Mouse (Mus musculus) left cerebral cortex, adult 18-20 months (tissue): ENCODE measurements around the gene Arl14. TPM values are rescaled to one million over a fixed set of nuclear protein-coding genes. Genes with fewer than 3 reads are reported as not detected.
"Not testable (repeated sequence)": the region's sequence is repeated elsewhere in the genome, so short reads cannot be mapped to it uniquely, and the experiment has no call there.

Experiments
- DNase-seq, 2 experiments: peaks; one replicate each; pipeline ENCODE4 v3.0.0; 2021 to 2022; ENCODE audit warnings: low spot score in 2 of 2, mixed read lengths in 1 of 2
- total RNA-seq, 2 experiments: library from RNA; stranded (reverse); gene quantifications; 2 replicates each; pipeline ENCODE4 v1.2.3; 2021

Gene Arl14
- total RNA-seq, 2 experiments from 2014 or later = not detected

GRCm38 (mm10) chr3:69212246-69212645 is 10.0 kb upstream of the Arl14 start:
- DNase-seq = no peak

- no peak for DNase-seq
Measured at GRCm38 (mm10) chr3:69213465-69213864, 8.8 kb upstream of the Arl14 start.

GRCm38 (mm10) chr3:69214566-69214965 is 7.7 kb upstream of the Arl14 start:
- no peak for DNase-seq

DNA sequence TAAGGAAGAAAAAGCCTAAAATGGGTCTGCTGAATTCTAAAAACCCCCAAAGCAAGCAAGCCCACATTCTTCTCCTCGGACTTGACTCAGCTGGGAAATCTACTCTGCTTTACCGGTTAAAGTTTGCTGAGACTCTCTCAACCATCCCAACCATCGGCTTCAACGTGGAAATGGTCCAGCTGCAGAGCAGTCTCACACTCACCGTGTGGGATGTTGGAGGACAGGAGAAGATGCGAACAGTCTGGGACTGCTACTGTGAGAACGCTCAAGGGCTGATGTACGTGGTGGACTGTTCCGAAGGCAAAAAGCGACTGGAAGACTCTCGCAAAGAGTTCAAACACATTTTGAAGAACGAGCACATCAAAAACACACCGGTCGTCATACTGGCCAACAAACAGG is 282 bp downstream of the Arl14 start:
- DNase-seq = no peak

DNA sequence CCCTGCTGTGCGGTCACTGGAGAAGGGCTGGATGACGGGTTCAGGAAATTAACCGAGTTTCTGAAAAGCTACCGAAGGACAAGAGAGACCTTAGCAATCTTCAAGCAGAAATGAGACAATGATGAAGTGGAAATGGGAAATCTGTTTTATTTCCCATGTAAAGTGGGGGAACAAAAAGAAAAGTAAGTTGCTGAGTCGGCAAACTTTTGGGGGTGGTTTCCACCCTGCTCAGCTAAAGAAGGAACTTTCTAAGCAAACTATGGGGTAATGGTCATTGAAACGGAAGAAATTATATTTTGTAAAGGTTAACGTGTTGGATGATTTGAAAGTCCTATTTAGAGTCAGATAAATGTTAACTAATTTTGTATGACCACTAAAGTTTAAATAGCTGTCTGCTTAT is 768 bp downstream of the Arl14 start:
- DNase-seq = no peak

DNA sequence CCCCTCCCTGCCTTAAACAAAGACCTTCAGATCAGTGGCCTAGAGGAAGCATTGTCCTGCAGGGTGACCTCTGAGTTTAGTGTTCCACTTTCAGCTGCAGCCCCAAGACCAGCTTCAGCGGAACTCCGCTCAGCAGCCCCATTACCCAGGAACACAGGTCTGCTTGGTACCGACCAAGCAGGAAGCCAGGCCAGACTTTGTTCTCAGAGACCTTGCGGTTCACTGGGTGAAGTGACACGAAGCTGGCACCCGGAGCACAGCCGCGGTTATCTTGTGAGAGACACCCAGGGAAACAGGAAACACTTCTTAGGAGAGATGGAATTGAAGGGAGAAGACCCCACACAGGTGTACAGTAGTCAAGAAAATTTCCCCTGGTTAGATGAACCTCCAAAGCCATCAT is 1.4 kb downstream of the Arl14 start:
- DNase-seq = no peak

DNA sequence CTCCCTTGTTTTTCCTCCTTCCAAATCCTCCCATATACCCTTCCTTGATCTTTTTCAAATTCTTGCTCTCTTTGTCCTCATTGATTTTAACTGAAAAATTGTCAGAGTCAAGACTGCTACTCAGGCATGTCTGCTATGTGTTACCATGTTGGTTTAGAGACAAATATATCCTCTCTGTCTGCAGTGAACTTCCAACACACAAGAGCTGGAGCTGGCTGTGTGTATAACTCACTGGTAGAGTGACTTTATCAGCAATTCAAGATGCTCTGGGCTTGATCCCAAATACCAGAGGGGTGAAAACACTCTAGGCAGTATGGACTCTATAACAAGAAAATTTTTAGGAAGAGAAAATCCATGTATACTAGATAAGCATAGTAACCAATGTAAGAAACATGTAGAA is 2.8 kb downstream of the Arl14 start:
- DNase-seq = no peak

DNA sequence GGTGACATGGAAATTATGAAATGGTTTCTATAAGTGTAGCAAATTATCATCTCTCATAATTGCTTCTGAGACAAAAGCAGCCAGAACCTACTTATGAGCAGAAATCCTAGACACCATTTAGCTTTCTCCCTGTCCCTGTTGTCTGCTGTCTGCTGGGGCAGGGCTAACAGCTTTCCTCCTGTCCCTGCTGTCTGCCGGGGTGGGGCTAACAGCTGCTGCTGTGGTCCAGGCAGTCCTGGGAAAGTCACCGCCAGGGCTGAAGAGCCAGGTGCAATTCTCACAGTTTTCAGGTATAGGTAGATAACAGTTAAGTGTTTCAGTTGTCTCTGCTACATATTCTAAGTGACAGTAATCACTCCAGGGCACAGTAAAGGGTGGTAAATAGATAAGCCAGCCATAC is 4.3 kb downstream of the Arl14 start:
- DNase-seq = no peak

- no peak for DNase-seq
Measured at GRCm38 (mm10) chr3:69228002-69228401, 5.8 kb downstream of the Arl14 start.

- no peak for DNase-seq
Measured at GRCm38 (mm10) chr3:69231522-69232138, 9.4 kb downstream of the Arl14 start.

- not testable (repeated sequence) for DNase-seq
Measured at GRCm38 (mm10) chr3:69233552-69234189, 11.5 kb downstream of the Arl14 start.

DNA sequence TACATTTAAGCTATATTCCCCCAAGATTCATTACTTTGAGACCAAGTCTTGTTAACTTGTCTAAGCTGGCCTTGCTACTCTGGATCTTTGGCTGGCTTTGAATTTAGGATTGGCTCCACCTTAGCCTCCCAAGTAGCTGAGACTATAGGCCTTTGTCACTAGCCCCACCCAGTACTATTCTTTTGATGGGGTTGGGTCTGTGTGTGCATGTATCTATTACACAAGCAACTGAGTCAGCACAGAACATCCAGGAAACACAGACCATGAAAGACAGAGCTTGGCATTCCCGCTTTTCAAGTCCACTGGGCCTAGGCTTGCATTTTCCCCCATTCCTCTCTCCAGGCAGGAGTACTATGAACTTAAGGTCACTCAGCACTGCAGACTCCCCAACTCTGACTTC is 12.3 kb downstream of the Arl14 start:
- DNase-seq = no peak

DNA sequence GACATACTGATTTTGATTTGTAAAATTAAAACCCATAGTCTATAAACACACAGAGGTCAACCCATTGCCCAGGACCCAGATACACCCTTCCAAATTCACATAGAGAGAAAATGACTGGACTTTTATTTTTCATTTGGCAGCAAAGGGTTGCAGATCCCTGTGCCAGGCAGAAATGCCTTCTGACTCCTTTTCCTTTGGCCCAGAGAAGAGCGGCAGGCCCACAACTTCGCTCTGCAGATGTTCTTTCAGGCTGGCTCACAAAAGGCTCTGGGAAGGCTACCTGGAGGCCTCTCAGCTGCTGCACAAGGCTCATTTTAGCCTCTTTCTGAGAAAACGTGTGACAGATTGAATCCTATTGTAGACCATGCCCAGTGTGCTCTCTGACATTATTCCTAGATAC is 13.6 kb downstream of the Arl14 start:
- DNase-seq = no peak

- DNase-seq = no peak
Measured at GRCm38 (mm10) chr3:69236491-69236890, 14.3 kb downstream of the Arl14 start.

DNA sequence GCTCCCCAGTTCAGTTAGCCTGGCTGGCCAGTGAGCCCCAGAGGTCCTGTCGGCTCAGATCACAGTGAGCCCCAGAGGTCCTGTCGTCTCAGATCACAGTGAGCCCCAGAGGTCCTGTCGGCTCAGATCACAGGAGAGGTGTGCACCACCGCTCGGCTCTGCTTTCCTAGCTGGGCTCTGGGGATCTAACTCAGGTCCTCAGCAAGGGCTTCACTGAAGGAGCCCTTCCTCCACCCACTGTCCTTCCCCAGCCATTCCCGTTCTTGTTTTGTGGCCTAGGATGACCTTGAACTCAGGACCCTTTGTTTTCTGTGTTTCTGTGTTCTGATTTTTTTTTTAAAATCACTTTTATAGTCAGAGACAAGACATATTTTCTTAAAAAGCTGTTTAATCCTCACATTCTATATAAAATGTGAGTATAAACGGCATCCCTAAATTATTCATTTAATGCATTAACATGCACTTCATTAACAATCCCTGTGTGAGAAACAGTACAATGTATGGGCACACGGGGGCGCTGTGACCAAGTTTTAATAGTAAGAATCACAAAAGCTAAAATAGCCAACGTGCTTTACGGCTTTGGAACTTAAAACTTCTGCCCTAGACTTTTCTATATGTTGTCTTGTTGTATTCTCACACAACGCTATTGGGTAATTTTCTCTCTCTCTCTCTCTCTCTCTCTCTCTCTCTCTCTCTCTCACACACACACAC is 16.1 kb downstream of the Arl14 start:
- DNase-seq = peak; percentile 64 to 75

- DNase-seq = no peak
Measured at GRCm38 (mm10) chr3:69239246-69239645, 17.0 kb downstream of the Arl14 start.

- DNase-seq = no peak
Measured at GRCm38 (mm10) chr3:69241020-69241419, 18.8 kb downstream of the Arl14 start.

DNA sequence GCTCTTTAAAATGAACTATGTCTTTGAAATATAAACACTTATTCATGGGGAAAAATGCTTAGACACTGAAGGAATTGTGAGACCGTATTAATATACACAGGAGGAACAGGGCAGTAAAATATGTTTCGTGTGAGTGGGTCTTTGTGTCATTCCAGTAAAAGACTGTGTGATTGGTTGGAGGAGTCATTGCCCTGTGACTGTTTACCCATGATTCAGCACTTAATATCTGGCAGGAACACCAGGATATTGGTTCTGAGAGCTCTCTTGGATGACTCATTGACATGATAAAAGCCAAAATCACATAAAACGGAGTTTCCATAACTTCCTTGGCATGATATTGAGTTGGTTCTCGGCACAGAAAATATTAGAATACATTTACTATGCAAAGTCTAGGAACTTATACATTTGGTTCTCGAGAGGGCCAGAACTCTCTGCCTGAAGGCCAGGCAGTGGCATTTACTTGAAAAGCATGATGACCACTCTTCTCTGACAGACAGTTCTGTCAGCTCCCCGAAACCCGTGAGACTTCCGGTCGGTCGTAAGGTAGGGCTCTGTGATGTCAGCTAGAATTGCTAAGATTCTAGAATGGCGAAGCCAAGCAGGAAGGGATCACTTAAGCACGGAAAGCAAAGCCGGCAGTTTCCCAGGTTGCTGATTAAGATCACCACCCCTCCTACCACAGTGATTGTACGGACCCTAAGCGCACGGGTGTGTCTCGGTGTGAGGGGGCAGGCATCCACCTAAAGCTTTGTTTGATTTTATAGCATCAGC is 31.1 kb downstream of the Arl14 start:
- no peak for DNase-seq

- DNase-seq = no peak
Measured at GRCm38 (mm10) chr3:69254676-69255075, 32.5 kb downstream of the Arl14 start.

- peak; percentile 44 to 48 for DNase-seq
Measured at GRCm38 (mm10) chr3:69257049-69257699, 35.0 kb downstream of the Arl14 start.

- no peak for DNase-seq
Measured at GRCm38 (mm10) chr3:69263010-69263643, 40.9 kb downstream of the Arl14 start.
